Mouse (Mus musculus) limb, embryonic 10.5 days (tissue): ENCODE measurements around the gene Hoxa7. TPM values are rescaled to one million over a fixed set of nuclear protein-coding genes. Genes with fewer than 3 reads are reported as not detected.

Source experiments
- DNase-seq: peaks from one replicate; pipeline ENCODE4 v3.0.0-alpha.2; 2017; ENCODE audit warnings: low spot score
- H3K27ac ChIP-seq: fragments of 300-500 bp; sonication (generic); 2 replicates; pipeline ENCODE4 v1.5.1; 2016; ENCODE audit warnings: mild to moderate bottlenecking
- H3K27me3 ChIP-seq: fragments of 300-500 bp; sonication (generic); 2 replicates; pipeline ENCODE4 v1.6.1; 2016; ENCODE audit warnings: low read depth, mild to moderate bottlenecking; ENCODE audit not compliant: poor library complexity, severe bottlenecking
- H3K36me3 ChIP-seq: fragments of 300-500 bp; sonication (generic); 2 replicates; pipeline ENCODE4 v1.6.1; 2016; ENCODE audit warnings: mild to moderate bottlenecking, moderate library complexity
- H3K4me1 ChIP-seq: fragments of 300-500 bp; sonication (generic); 2 replicates; pipeline ENCODE4 v1.6.1; 2016
- H3K4me3 ChIP-seq: fragments of 300-500 bp; sonication (generic); 2 replicates; pipeline ENCODE4 v1.5.1; 2016; ENCODE audit warnings: mild to moderate bottlenecking, moderate library complexity
- H3K9me3 ChIP-seq: fragments of 300-500 bp; sonication (generic); replicated peaks from 2 replicates; pipeline ENCODE4 v1.6.1; 2016; ENCODE audit warnings: mild to moderate bottlenecking
- WGBS: fragments of 180-500 bp; shearing (Covaris S2); methylation state at CpG from one replicate; pipeline ENCODE4 v1.1.7; 2016; 5-methylcytosine and 5-hydroxymethylcytosine counted together
- polyA plus RNA-seq: library from polyadenylated mRNA; unstranded; fragments of >200 nt; fragmentation: Nextera tagmentation; extraction: Ambion mirVana; gene quantifications from 2 replicates; pipeline ENCODE4 v1.2.1, GENCODE M21; 2016

Hoxa7 gene
- polyA plus RNA-seq, 1 experiment from 2014 or later = 24.8 TPM

DNA sequence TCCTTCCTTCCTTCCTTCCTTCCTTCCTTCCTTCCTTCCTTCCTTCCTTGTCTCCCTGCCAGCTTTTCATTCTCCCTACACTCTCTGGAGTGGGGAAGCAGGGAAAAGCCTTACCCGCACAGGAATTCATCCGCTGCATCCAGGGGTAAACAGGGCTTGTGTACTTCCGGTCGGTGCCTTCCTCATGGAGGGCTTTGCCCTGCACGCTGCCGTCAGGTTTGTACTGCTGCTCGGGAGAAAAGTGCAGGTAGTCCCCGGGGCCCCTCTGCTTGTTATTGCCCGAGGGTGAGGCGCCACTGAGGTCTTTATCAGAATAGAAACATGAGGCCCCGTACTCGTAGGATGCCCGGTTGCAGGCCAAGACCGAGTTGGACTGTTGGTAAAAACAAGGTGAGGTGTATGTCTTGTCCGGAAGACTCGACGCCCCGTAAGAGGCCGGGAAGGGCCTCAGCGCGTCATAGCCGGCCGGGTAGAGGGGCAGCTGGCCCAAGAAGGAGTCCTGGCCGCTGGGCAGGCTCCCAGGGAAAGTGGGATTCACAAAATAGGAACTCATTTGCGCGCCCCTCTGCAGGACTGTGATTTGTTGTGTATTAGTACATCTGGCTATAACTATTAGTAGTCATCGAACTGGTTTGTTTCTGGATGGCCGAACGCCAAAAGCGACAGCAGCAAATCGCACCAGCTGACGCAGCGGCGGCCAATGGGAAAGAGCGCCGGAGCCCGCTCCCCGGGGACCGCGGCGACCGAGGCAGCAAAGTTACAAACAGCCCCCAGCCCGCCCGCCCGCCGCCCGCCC lies 13.4 kb downstream of the Hoxa7 start, which contains the start of gene Hoxa6:
Gene Hoxa6 (minus strand): TSS at position 651 of the 796 bp plus-strand sequence.
- DNase-seq = peak; percentile 83

DNA sequence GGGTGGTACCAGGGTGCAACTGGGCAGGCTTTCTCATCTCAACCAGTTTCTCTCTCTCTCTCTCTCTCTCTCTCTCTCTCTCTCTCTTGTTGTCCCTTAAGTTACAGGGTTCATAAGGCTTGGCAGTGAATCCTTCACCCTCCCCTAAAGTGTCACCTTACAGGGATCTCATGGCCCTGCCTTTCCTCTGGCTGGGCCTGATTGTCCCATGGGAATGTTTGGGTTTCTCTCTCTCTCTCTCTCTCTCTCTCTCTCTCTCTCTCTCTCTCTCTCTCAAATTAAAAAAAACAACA lies 14.0 kb downstream of the Hoxa7 start:
- Histone ChIP-seq H3K36me3 (peaks cover 46% of the 10 kb centered on the region), H3K4me3 (peak overlapping the region; percentile 90), H3K27me3 (peaks cover 44% of the 10 kb centered on the region), H3K9me3 (no peaks in the 10 kb centered on the region), H3K4me1 (peaks cover 98% of the 10 kb centered on the region), H3K27ac (peak overlapping the region; percentile 99)
- peak; percentile 44 for DNase-seq

More for the DNA sequence above, 13.4 kb downstream of the Hoxa7 start, which contains the start of gene Hoxa6:
- Histone ChIP-seq H3K4me3 (peak within 1 kb of the TSS; percentile 90), H3K27ac (peak within 1 kb of the TSS; percentile 99), H3K9me3 (no peaks in the 10 kb centered on the region), H3K4me1 (peaks cover 91% of the 10 kb centered on the region), H3K27me3 (peaks cover 44% of the 10 kb centered on the region), H3K36me3 (peaks cover 40% of the 10 kb centered on the region)
- WGBS = under 1% methylated on average over 47 of the region's 47 CpGs

DNA sequence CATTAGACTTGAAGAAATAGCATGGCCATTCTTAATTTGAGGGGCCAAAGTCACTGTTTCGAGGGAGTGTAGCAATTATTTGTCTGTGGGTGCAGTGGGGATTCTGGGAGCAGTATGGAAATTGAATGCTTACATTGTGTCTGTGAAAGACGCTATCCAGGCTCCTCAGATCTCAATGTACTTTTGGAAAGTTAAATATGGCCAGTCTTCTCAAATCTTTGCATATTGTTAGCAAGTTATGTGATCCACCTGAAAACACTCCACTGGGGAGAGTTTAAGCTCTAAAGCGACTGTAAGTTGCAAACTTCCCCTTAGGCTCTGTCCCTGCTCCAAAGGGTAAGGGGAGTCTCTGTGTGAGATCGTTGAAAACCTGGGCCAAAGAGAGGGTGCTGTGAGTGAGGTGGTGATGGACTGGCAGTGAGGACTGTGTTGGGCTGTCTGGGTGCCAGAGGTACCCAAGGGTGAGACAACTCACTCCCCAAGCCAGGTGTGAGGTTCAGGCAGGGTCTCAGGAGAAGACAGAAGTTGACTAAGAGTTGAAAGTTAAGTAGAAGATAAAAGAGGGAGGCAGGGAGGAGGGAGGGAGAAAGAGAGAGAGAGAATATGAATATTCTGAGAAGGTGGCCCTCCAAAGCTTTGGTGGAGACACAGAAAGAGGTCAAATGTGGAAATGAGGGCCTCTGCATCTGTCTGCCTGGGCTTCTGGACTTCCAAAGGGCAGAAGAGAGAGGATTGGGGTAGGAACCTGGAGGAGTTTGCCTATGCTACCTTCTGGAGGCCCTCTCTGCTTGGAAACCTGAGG lies 14.6 kb downstream of the Hoxa7 start:
- H3K9me3 ChIP-seq = no peaks in the 10 kb centered on the region
- H3K27ac ChIP-seq = peak overlapping the region; percentile 99
- peak overlapping the region; percentile 90 for H3K4me3 ChIP-seq
- 4% methylated on average over 4 of the region's 4 CpGs for WGBS
- DNase-seq = peak; percentile 56
- H3K27me3 ChIP-seq = peaks cover 43% of the 10 kb centered on the region
- peaks cover 50% of the 10 kb centered on the region for H3K36me3 ChIP-seq
- peaks cover 98% of the 10 kb centered on the region for H3K4me1 ChIP-seq

- Histone ChIP-seq H3K9me3 (no peaks in the 10 kb centered on the region), H3K4me1 (peaks cover 98% of the 10 kb centered on the region), H3K27ac (peak overlapping the region; percentile 99), H3K4me3 (peak overlapping the region; percentile 90), H3K27me3 (peaks cover 33% of the 10 kb centered on the region), H3K36me3 (peaks cover 55% of the 10 kb centered on the region)
- peak; percentile 72 for DNase-seq
- WGBS = 2% methylated on average over 55 of the region's 55 CpGs
Observed at GRCm38 (mm10) chr6:52205638-52206621, 15.7 kb downstream of the Hoxa7 start.

DNA sequence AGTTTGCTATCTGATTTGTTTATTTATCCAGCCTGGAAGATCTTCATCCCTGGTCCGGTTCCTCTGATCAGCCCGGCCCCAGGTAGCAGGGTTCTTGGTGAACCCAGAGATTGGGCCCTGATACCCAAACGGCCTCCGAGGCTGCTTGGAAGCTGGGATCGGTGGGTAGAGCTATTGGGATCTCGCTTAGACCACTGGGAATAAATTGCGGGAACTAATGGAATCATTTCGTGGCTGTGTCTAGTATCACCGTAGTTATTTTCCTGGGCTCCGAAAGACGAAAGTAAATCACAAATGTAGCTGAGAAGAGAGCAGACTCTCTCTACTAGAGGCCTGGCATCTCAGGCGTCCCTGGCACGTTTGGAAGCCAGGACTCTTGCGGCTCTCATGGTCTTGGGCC lies 16.4 kb downstream of the Hoxa7 start:
- Histone ChIP-seq H3K27me3 (peaks cover 31% of the 10 kb centered on the region), H3K27ac (peak overlapping the region; percentile 99), H3K9me3 (no peaks in the 10 kb centered on the region), H3K4me1 (peaks cover 99% of the 10 kb centered on the region), H3K36me3 (peaks cover 55% of the 10 kb centered on the region), H3K4me3 (peak overlapping the region; percentile 90)
- no peak for DNase-seq
- WGBS = 2% methylated on average over 14 of the region's 14 CpGs

DNA sequence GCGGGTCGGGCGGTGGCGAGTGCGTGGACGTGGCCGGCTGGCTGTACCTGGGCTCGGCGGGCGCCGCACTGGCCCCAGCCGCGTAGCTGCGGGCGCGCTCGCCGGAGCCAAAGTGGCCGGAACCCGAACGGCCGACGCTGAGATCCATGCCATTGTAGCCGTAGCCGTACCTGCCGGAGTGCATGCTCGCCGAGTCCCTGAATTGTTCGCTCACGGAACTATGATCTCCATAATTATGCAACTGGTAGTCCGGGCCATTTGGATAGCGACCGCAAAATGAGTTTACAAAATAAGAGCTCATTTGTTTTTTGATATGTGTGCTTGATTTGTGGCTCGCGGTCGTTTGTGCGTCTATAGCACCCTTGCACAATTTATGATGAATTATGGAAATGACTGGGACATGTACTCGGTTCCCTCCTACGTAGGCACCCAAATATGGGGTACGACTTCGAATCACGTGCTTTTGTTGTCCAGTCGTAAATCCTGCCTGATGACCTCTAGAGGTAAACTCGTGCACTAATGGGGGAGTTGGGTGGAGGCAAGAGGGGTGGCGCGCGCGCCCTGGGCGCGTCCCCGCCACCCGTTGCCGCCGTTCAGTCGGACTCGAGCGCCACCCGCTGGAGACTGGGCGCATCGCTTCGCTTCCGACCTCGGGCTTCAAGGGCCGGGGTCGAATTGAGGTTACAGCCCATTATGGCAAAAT lies 17.5 kb downstream of the Hoxa7 start, which contains the start of gene Hoxa5:
Gene Hoxa5 (minus strand): TSS at position 538 of the 703 bp plus-strand sequence.
- H3K4me1 ChIP-seq = peaks cover 99% of the 10 kb centered on the region
- DNase-seq = peak; percentile 96
- peaks cover 60% of the 10 kb centered on the region for H3K36me3 ChIP-seq
- peak within 1 kb of the TSS; percentile 90 for H3K4me3 ChIP-seq
- peaks cover 38% of the 10 kb centered on the region for H3K27me3 ChIP-seq
- H3K27ac ChIP-seq = peak within 1 kb of the TSS; percentile 99
- under 1% methylated on average over 65 of the region's 65 CpGs for WGBS
- H3K9me3 ChIP-seq = no peaks in the 10 kb centered on the region

DNA sequence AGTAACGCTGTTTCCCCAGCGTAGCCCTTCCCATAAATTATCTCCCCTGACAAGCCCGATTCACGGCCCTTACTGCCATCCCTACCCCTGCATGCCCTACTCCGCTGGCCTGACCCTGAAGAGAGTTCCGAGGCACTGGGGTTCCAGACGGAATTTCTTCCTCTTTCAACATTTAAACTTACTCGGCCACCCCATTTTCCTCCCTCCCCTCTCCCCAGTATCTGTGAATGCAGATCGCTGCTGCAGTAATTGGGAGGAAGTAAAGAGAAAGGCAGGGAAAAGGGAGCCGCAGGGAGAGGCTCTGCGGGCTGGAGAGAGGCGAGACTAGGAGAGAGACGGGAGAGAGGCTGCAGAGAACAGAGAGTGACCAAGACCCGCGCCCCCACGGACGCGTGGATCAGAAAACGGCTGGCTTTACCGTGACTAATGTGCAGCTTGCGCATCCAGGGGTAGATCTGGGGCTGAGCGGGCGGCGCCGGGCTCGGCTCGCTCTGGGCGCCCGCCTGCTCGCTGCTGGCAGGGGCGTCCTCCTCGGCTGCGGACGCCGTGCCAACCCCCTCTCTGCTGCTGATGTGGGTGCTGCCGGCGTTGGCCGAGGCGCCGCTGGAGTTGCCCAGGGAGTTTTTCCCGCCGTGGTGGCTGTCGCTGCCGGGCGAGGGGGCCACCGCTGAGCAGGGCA lies 18.1 kb downstream of the Hoxa7 start:
- WGBS = under 1% methylated on average over 46 of the region's 46 CpGs
- Histone ChIP-seq H3K36me3 (peaks cover 61% of the 10 kb centered on the region), H3K27ac (peak overlapping the region; percentile 99), H3K27me3 (peaks cover 38% of the 10 kb centered on the region), H3K4me3 (peak overlapping the region; percentile 90), H3K4me1 (peaks cover 94% of the 10 kb centered on the region), H3K9me3 (no peaks in the 10 kb centered on the region)
- peak; percentile 72 for DNase-seq

DNA sequence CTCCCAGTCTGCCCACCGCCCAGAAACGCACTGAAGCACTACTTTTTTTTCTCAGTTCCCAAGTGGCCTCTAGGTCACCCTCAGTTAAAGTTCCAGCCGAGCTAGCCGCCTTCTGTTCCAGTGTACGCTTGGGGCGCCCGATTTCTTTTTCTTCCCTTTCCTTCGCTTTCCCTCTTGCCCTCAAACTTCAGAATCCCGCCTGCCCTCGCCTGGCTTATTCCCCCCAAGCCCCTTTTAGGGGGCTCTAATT lies 18.6 kb downstream of the Hoxa7 start:
- H3K36me3 ChIP-seq = peaks cover 60% of the 10 kb centered on the region
- peak overlapping the region; percentile 99 for H3K27ac ChIP-seq
- no peaks in the 10 kb centered on the region for H3K9me3 ChIP-seq
- H3K4me3 ChIP-seq = peak overlapping the region; percentile 90
- DNase-seq = peak; percentile 70
- peaks cover 94% of the 10 kb centered on the region for H3K4me1 ChIP-seq
- WGBS = under 1% methylated on average over 10 of the region's 10 CpGs
- peaks cover 37% of the 10 kb centered on the region for H3K27me3 ChIP-seq

DNA sequence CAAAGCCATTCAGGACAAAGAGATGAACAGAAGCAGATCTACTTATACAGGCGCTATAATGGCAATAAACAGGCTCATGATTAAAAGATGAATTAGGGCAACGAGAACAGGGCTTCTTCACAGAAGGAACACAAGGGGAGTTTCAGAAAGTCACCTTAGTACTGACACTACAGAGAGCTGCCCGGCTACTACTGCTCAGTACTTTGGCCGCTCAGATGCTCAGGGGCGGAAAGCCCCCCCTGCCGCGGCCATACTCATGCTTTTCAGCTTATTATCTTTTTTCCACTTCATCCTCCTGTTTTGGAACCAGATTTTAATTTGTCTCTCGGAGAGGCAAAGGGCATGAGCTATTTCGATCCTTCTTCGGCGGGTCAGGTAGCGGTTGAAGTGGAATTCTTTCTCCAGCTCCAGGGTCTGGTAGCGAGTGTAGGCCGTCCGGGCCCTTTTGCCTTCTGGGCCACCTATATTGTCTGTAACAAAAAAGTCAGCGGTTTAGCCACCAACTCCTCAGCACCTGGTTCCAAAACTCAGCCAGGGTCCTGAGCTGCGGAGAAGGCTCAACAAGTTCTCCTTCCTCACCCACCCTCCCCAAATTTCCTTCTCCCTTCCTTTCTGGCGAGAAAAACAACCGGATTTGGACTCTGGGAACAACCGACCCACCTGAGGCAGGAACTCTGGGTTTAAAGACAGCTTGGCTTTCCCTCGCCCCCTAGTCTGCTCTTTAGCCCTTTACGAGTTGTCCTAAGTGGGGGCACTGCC lies 19.1 kb downstream of the Hoxa7 start:
- peaks cover 58% of the 10 kb centered on the region for H3K36me3 ChIP-seq
- H3K4me1 ChIP-seq = peaks cover 94% of the 10 kb centered on the region
- H3K4me3 ChIP-seq = peak overlapping the region; percentile 90
- peaks cover 40% of the 10 kb centered on the region for H3K27me3 ChIP-seq
- 3% methylated on average over 22 of the region's 22 CpGs for WGBS
- H3K27ac ChIP-seq = peak overlapping the region; percentile 99
- no peak for DNase-seq
- no peaks in the 10 kb centered on the region for H3K9me3 ChIP-seq

DNA sequence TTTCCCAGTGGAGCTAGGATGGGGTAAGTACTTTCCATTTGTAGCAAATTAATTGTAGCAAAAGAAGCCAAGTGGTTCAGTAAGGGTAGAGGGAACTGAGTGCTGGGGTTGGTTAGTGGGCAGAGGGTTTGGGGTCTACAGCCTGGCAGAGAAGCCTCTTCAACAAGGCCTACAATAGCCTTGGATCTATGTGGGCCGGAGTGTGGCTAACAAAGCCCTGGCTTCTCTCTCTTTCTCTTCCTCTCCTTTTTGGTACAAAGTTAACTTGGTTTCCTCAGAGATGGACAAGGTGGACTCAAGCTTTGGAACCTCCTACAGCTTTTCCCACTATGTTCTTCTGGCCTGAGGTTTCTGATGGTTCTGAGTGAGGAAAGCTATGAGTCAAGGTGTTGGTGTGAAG lies 20.4 kb downstream of the Hoxa7 start:
- peak; percentile 51 for DNase-seq
- H3K27me3 ChIP-seq = peaks cover 42% of the 10 kb centered on the region
- peak overlapping the region; percentile 34 for H3K4me3 ChIP-seq
- WGBS = 17% methylated on average over 1 of the region's 1 CpGs
- peaks cover 94% of the 10 kb centered on the region for H3K4me1 ChIP-seq
- H3K9me3 ChIP-seq = no peaks in the 10 kb centered on the region
- H3K36me3 ChIP-seq = peaks cover 56% of the 10 kb centered on the region
- H3K27ac ChIP-seq = peak overlapping the region; percentile 82

- Histone ChIP-seq H3K4me3 (peak overlapping the region; percentile 34), H3K9me3 (no peaks in the 10 kb centered on the region), H3K4me1 (peaks cover 94% of the 10 kb centered on the region), H3K36me3 (peaks cover 51% of the 10 kb centered on the region), H3K27me3 (peaks cover 42% of the 10 kb centered on the region), H3K27ac (peak overlapping the region; percentile 82)
- peak; percentile 34 for DNase-seq
- WGBS = 4% methylated on average over 10 of the region's 10 CpGs
Observed at GRCm38 (mm10) chr6:52200751-52201250, 20.9 kb downstream of the Hoxa7 start.
